Mouse (Mus musculus) spleen, adult 2 months (tissue): ENCODE measurements around the gene Adamts17. TPM values are rescaled to one million over a fixed set of nuclear protein-coding genes. Genes with fewer than 3 reads are reported as not detected.

Source experiments
- DNase-seq, 2 experiments: peaks; one replicate each; pipeline versions ENCODE4 v3.0.0 to v3.0.0-alpha.2; 2012 to 2021; ENCODE audit warnings: low spot score in 2 of 2, low read depth in 1 of 2
- H3K27ac ChIP-seq: fragments of 200-500 bp; 2 replicates; pipeline ENCODE4 v1.5.1; 2012; ENCODE audit warnings: low read length, inconsistent platforms; ENCODE audit not compliant: insufficient read depth
- H3K27me3 ChIP-seq: fragments of 200-500 bp; 2 replicates; pipeline ENCODE4 v1.6.1; 2012; ENCODE audit warnings: mild to moderate bottlenecking, moderate library complexity, low read length, inconsistent platforms; ENCODE audit not compliant: control insufficient read depth, insufficient read depth
- H3K36me3 ChIP-seq: fragments of 200-500 bp; 2 replicates; pipeline ENCODE4 v1.6.1; 2012; ENCODE audit warnings: mild to moderate bottlenecking, low read length, inconsistent platforms; ENCODE audit not compliant: control insufficient read depth, insufficient read depth
- H3K4me1 ChIP-seq: fragments of 200-500 bp; 2 replicates; pipeline ENCODE4 v1.6.1; 2011; ENCODE audit warnings: inconsistent platforms; ENCODE audit not compliant: control insufficient read depth, insufficient read depth, insufficient read length
- H3K4me3 ChIP-seq: fragments of 200-500 bp; 2 replicates; pipeline ENCODE4 v1.5.1; 2011; ENCODE audit warnings: mild to moderate bottlenecking, inconsistent platforms; ENCODE audit not compliant: insufficient read depth, insufficient read length; ENCODE audit errors: extremely low read depth
- CTCF ChIP-seq: fragments of 200-500 bp; IDR thresholded peaks from 2 replicates; pipeline ENCODE4 v1.5.1; 2011; ENCODE audit warnings: mild to moderate bottlenecking, inconsistent platforms; ENCODE audit not compliant: insufficient read depth, insufficient read length, insufficient replicate concordance; ENCODE audit errors: extremely low read depth
- POLR2A ChIP-seq: fragments of 200-500 bp; IDR thresholded peaks from 2 replicates; pipeline ENCODE4 v1.6.1; 2011; ENCODE audit warnings: low read depth, low read length, inconsistent platforms
- WGBS: fragments of 180-500 bp; shearing (Covaris S2); methylation state at CpG from one replicate; pipeline ENCODE4 v1.1.7; 2018; 5-methylcytosine and 5-hydroxymethylcytosine counted together
- polyA plus RNA-seq: library from polyadenylated mRNA; depleted of rRNA; stranded (reverse); fragments of >200 nt; gene quantifications from 2 replicates; pipeline ENCODE4 v1.2.3, GENCODE M21; 2012

Adamts17 gene
- polyA plus RNA-seq, 1 experiment, result 0.29 TPM

GRCm38 (mm10) chr7:67004220-67004619 lies 164.7 kb downstream of the Adamts17 start:
- Histone ChIP-seq H3K27ac (no peak overlapping the region), H3K4me3 (no peak overlapping the region), H3K36me3 (no peaks in the 10 kb centered on the region), H3K4me1 (no peaks in the 10 kb centered on the region), H3K27me3 (no peaks in the 10 kb centered on the region)
- DNase-seq, result no peak
- 93% methylated on average over 5 of the region's 5 CpGs for WGBS
- TF ChIP-seq POLR2A (no peak), CTCF (no peak)

GRCm38 (mm10) chr7:67009841-67010240 lies 170.3 kb downstream of the Adamts17 start:
- TF ChIP-seq POLR2A, result no peak
- no peak for TF ChIP-seq CTCF
- Histone ChIP-seq H3K36me3 (no peaks in the 10 kb centered on the region), H3K27ac (no peak overlapping the region), H3K4me1 (no peaks in the 10 kb centered on the region), H3K27me3 (no peaks in the 10 kb centered on the region), H3K4me3 (no peak overlapping the region)
- DNase-seq, result no peak
- WGBS, result 91% methylated on average over 5 of the region's 5 CpGs

- Histone ChIP-seq H3K4me1 (no peaks in the 10 kb centered on the region), H3K36me3 (no peaks in the 10 kb centered on the region), H3K4me3 (no peak overlapping the region), H3K27ac (no peak overlapping the region), H3K27me3 (no peaks in the 10 kb centered on the region)
- no peak for DNase-seq
- TF ChIP-seq CTCF (no peak), POLR2A (no peak)
- whole genome bisulfite sequencing, result 81% methylated on average over 12 of the region's 12 CpGs
Observed at GRCm38 (mm10) chr7:67012011-67012751, 172.6 kb downstream of the Adamts17 start.

- no peaks in the 10 kb centered on the region for H3K27me3 ChIP-seq
- H3K4me1 ChIP-seq, result no peaks in the 10 kb centered on the region
- no peak for TF ChIP-seq POLR2A
- TF ChIP-seq CTCF, result no peak
- 80% methylated on average over 12 of the region's 12 CpGs for WGBS
- no peak for DNase-seq
- no peaks in the 10 kb centered on the region for H3K36me3 ChIP-seq
- H3K4me3 ChIP-seq, result no peak overlapping the region
- H3K27ac ChIP-seq, result no peak overlapping the region
Observed at GRCm38 (mm10) chr7:67013211-67013895, 173.8 kb downstream of the Adamts17 start.

- no peak overlapping the region for H3K4me3 ChIP-seq
- H3K4me1 ChIP-seq, result no peaks in the 10 kb centered on the region
- H3K27me3 ChIP-seq, result no peaks in the 10 kb centered on the region
- DNase-seq, result no peak
- TF ChIP-seq POLR2A (no peak), CTCF (no peak)
- H3K27ac ChIP-seq, result no peak overlapping the region
- WGBS, result 43% methylated on average over 3 of the region's 3 CpGs
- no peaks in the 10 kb centered on the region for H3K36me3 ChIP-seq
Observed at GRCm38 (mm10) chr7:67019937-67020336, 180.4 kb downstream of the Adamts17 start.

- Histone ChIP-seq H3K36me3 (no peaks in the 10 kb centered on the region), H3K4me3 (no peak overlapping the region), H3K4me1 (no peaks in the 10 kb centered on the region), H3K27ac (no peak overlapping the region), H3K27me3 (no peaks in the 10 kb centered on the region)
- DNase-seq, result no peak
- WGBS, result 90% methylated on average over 20 of the region's 20 CpGs
- TF ChIP-seq POLR2A, result no peak
- no peak for TF ChIP-seq CTCF
Observed at GRCm38 (mm10) chr7:67026114-67027070, 186.9 kb downstream of the Adamts17 start.
